Mouse (Mus musculus) midbrain, embryonic 16.5 days (tissue): ENCODE results near the gene Anks4b. TPM values are rescaled to one million over a fixed set of nuclear protein-coding genes. Genes with fewer than 3 reads are reported as not detected.

Source experiments
- ATAC-seq: fragments of 200-750 bp; cut with Nextera tagmentation; 2 replicates; pipeline ENCODE4 v1.8.0; 2017; ENCODE audit warnings: moderate TSS enrichment
- H3K27ac ChIP-seq: fragments of 300-500 bp; sonication (generic); 2 replicates; pipeline ENCODE4 v1.5.1; 2014; ENCODE audit warnings: mild to moderate bottlenecking, low read length, mixed read lengths
- H3K27me3 ChIP-seq: fragments of 300-500 bp; sonication (generic); 2 replicates; pipeline ENCODE4 v1.6.1; 2014; ENCODE audit warnings: low read depth, low read length, mixed read lengths; ENCODE audit not compliant: control insufficient read depth, insufficient read depth
- H3K36me3 ChIP-seq: fragments of 300-500 bp; sonication (generic); 2 replicates; pipeline ENCODE4 v1.6.1; 2014; ENCODE audit warnings: mild to moderate bottlenecking, low read length, moderate library complexity, mixed read lengths; ENCODE audit not compliant: control insufficient read depth, insufficient read depth
- H3K4me1 ChIP-seq: fragments of 300-500 bp; sonication (generic); 2 replicates; pipeline ENCODE4 v1.6.1; 2014; ENCODE audit warnings: mild to moderate bottlenecking, low read length, mixed read lengths; ENCODE audit not compliant: control insufficient read depth, insufficient read depth
- H3K4me2 ChIP-seq: fragments of 300-500 bp; sonication (generic); 2 replicates; pipeline ENCODE4 v1.6.1; 2014; ENCODE audit warnings: mild to moderate bottlenecking, low read length, mixed read lengths
- H3K4me3 ChIP-seq: fragments of 300-500 bp; sonication (generic); 2 replicates; pipeline ENCODE4 v1.5.1; 2014; ENCODE audit warnings: low read depth, mild to moderate bottlenecking, low read length, moderate library complexity, mixed read lengths
- H3K9ac ChIP-seq: fragments of 300-500 bp; sonication (generic); 2 replicates; pipeline ENCODE4 v1.6.1; 2014; ENCODE audit warnings: low read depth, low read length, mixed read lengths
- H3K9me3 ChIP-seq: fragments of 300-500 bp; sonication (generic); replicated peaks from 2 replicates; pipeline ENCODE4 v1.6.1; 2014; ENCODE audit warnings: mild to moderate bottlenecking, low read length, mixed read lengths; ENCODE audit not compliant: control insufficient read depth, poor library complexity, severe bottlenecking
- WGBS: fragments of 180-500 bp; shearing (Covaris S2); extraction: QIAGEN DNeasy Blood & Tissue Kit; methylation state at CpG from one replicate; pipeline ENCODE4 v1.1.7; 2014; 5-methylcytosine and 5-hydroxymethylcytosine counted together
- polyA plus RNA-seq: library from polyadenylated mRNA; unstranded; fragments of >200 nt; fragmentation: Nextera tagmentation; extraction: Ambion mirVana; gene quantifications from 2 replicates; pipeline ENCODE4 v1.2.1, GENCODE M21; 2015

The Anks4b gene
- polyA plus RNA-seq, 1 experiment from 2014 or later, result not detected

DNA sequence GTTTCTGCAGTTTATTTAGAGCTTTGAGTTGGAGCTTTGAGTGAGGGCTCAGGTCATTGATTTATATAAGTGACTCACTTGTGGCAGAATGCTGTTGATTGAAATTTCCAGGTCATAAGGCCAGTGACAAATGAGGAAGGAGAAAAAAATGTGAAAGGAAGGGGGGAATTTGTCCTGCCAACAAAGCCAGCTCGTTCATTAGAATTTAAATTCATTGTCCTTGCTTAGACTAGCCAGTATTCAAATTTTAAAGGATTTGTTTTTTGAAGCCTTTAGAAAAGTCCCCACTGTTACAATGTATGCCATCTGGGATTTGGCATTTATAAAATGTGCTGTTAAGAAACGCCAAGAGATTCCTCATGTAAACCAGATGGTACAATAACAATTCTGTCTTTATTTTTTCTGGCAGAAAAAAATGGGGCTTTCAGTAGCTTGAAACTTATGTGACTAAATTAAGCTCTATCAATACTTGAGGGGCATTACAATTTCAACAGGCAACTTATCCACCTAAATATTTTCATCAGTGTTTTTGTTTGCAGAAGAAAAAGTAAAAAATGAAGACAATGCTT, 16.7 kb upstream of the Anks4b start:
- Histone ChIP-seq H3K9me3 (no peaks in the 10 kb centered on the region), H3K4me1 (no peaks in the 10 kb centered on the region; the same call in 1 of the 2 replicates), H3K36me3 (no peaks in the 10 kb centered on the region), H3K27me3 (peaks cover 3% of the 10 kb centered on the region; the same call in 1 of the 2 replicates), H3K9ac (no peak overlapping the region), H3K27ac (no peak overlapping the region), H3K4me2 (no peak overlapping the region), H3K4me3 (no peak overlapping the region)
- 12% methylated on average over 2 of the region's 2 CpGs for WGBS
- ATAC-seq, result no peak

GRCm38 (mm10) chr7:120157575-120158061, 16.0 kb upstream of the Anks4b start:
- Histone ChIP-seq H3K4me3 (no peak overlapping the region), H3K36me3 (no peaks in the 10 kb centered on the region), H3K27me3 (peaks cover 3% of the 10 kb centered on the region; the same call in 1 of the 2 replicates), H3K27ac (no peak overlapping the region), H3K4me1 (no peaks in the 10 kb centered on the region; the same call in 1 of the 2 replicates), H3K9me3 (no peaks in the 10 kb centered on the region), H3K9ac (no peak overlapping the region), H3K4me2 (no peak overlapping the region)
- peak; percentile 58; the same call in 1 of the 2 replicates for ATAC-seq
- 21% methylated on average over 5 of the region's 5 CpGs for WGBS

DNA sequence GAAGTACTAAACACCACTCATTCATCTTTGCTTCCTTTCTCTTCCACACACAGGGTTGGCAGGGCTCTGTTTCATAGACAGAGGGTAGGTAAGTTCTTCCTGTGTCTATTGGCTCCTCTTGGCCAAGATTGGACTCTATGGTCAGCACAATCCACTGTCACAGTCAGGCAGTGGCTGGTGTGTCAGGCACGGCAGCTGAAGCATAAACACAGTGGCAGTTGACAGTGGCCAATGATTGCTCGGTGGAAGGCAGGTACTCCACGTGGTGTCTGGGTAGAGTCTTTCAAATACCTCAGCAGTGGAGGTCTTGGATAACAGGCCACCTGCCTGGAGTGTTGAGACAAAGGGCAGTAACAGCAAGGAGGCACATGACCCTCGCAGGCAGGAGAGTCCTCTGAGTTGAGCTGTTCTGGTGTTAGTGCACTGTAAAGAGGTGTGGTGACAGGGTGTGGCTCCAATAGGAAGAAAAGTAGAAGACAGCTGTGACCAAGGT, 15.5 kb upstream of the Anks4b start:
- Histone ChIP-seq H3K4me1 (no peaks in the 10 kb centered on the region; the same call in 1 of the 2 replicates), H3K27me3 (peaks cover 3% of the 10 kb centered on the region; the same call in 1 of the 2 replicates), H3K4me3 (no peak overlapping the region), H3K27ac (no peak overlapping the region), H3K36me3 (no peaks in the 10 kb centered on the region), H3K9ac (no peak overlapping the region), H3K9me3 (no peaks in the 10 kb centered on the region), H3K4me2 (no peak overlapping the region)
- no peak for ATAC-seq
- WGBS, result 21% methylated on average over 4 of the region's 4 CpGs

DNA sequence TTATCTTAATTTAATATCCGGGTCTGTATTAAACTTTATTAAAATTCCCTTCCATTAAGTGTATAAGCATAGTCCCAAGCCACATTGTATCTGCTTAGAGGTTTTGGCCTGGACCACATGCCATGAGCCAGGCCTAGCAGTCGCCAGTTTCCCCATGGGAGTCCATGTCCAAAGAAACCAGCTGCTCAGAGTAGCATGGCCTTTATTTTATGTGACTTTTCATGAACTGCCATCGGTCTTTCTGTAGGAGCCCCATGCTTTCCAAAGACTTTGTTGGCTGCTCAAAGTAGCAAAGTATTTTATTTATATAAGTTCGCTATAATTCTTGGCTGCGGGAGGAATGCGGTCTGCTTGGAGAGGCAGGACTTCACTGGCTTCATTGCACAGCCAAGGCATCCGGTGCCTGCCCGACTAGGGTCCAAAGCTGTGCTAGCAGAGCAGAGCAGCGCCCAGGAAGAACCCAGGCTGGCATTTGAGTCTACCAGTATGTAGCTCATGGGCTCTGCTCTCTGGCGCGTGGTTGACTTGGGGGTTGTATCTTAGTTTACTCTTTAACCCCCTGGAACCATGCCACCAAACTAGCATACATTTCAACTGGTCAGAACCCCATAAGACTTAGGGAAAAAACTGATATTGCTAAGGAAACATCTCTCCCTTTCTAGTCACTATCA, 9.9 kb upstream of the Anks4b start:
- 89% methylated on average over 11 of the region's 11 CpGs for WGBS
- H3K4me2 ChIP-seq, result no peak overlapping the region
- H3K27ac ChIP-seq, result no peak overlapping the region
- H3K36me3 ChIP-seq, result no peaks in the 10 kb centered on the region
- peaks cover 3% of the 10 kb centered on the region; the same call in 1 of the 2 replicates for H3K27me3 ChIP-seq
- H3K4me1 ChIP-seq, result no peaks in the 10 kb centered on the region
- H3K9ac ChIP-seq, result no peak overlapping the region
- H3K9me3 ChIP-seq, result no peaks in the 10 kb centered on the region
- no peak overlapping the region for H3K4me3 ChIP-seq
- no peak for ATAC-seq

GRCm38 (mm10) chr7:120172188-120172700, 1.4 kb upstream of the Anks4b start:
- Histone ChIP-seq H3K27ac (no peak overlapping the region), H3K4me1 (no peaks in the 10 kb centered on the region), H3K4me3 (no peak overlapping the region), H3K36me3 (no peaks in the 10 kb centered on the region), H3K9ac (no peak overlapping the region), H3K27me3 (no peaks in the 10 kb centered on the region), H3K4me2 (no peak overlapping the region), H3K9me3 (no peaks in the 10 kb centered on the region)
- no peak for ATAC-seq
- 87% methylated on average over 1 of the region's 1 CpGs for WGBS

DNA sequence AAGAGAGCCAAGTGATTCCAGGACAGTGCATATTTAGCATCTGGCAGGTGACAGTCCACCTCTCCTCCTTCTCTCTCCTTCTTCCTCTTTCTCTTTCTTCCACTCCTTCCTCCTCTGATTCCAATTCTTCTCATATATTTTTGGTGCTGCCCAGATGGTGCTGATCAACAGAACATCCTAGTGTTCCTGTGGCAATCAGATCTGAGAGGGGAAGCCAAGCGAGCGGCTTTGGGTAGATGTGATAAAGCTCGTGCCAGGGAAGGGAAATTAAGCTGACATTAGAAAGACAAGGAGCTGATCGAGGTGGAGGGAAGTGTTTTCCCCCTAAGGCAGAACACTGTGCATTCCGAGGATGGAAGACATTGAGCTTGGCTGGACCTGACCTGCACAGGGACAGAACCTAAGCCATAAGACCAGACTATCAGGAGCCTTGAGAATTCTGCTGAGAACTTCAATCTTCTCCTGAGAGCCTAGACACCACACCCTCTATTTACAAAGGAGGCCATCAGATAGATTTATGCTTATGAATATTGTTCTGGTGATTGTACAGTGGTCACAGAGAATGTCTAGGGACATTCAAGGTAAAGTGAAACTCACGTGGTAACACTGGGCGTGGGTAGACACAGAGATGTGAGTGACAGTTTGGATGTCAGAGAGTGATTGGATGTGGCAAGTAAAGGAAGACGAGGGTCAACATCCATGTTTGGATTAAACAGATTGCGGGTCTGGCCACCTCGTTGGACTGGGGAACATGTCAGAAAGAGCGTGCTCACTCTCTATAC, 1.3 kb downstream of the Anks4b start:
- 86% methylated on average over 11 of the region's 11 CpGs for WGBS
- no peak overlapping the region for H3K27ac ChIP-seq
- no peaks in the 10 kb centered on the region for H3K4me1 ChIP-seq
- no peaks in the 10 kb centered on the region for H3K9me3 ChIP-seq
- H3K9ac ChIP-seq, result no peak overlapping the region
- no peaks in the 10 kb centered on the region for H3K36me3 ChIP-seq
- ATAC-seq, result no peak
- no peak overlapping the region for H3K4me2 ChIP-seq
- no peaks in the 10 kb centered on the region for H3K27me3 ChIP-seq
- no peak overlapping the region for H3K4me3 ChIP-seq

DNA sequence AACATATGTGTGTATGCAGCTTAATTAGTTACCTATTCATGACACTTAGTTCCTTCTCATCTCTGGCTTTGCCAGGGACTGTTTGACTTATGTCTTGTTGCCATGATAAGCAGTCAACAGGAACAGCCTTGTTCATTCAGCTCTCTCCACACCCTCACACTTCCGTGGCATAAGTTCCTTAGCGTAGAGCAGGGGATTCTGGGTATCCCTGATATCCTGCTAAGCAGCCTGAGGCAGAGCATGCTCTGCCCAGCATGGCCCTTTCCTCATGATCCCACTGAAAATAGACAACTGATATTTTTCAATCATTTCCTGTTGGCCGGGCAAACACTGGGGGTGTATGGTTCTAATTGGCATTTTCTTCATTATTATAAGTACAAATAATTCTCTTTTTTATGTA, 4.0 kb downstream of the Anks4b start:
- Histone ChIP-seq H3K4me3 (no peak overlapping the region), H3K9me3 (no peaks in the 10 kb centered on the region), H3K4me2 (no peak overlapping the region), H3K36me3 (no peaks in the 10 kb centered on the region), H3K4me1 (no peaks in the 10 kb centered on the region), H3K27ac (no peak overlapping the region), H3K27me3 (no peaks in the 10 kb centered on the region), H3K9ac (no peak overlapping the region)
- ATAC-seq, result no peak
- WGBS, result 83% methylated on average over 3 of the region's 3 CpGs

GRCm38 (mm10) chr7:120178935-120179334, 5.3 kb downstream of the Anks4b start:
- WGBS, result 29% methylated on average over 2 of the region's 2 CpGs
- no peak overlapping the region for H3K4me2 ChIP-seq
- H3K27ac ChIP-seq, result no peak overlapping the region
- H3K4me1 ChIP-seq, result no peaks in the 10 kb centered on the region
- no peak overlapping the region for H3K9ac ChIP-seq
- no peaks in the 10 kb centered on the region for H3K36me3 ChIP-seq
- H3K4me3 ChIP-seq, result no peak overlapping the region
- no peaks in the 10 kb centered on the region for H3K9me3 ChIP-seq
- no peak for ATAC-seq
- no peaks in the 10 kb centered on the region for H3K27me3 ChIP-seq
